Mouse (Mus musculus) CH12.LX (cell line): ENCODE results near the gene Prkce. TPM values are rescaled to one million over a fixed set of nuclear protein-coding genes. Genes with fewer than 3 reads are reported as not detected.
A peak's percentile ranks its signal among the peaks of the same experiment; 100 is the strongest.

Experiments used
- DNase-seq: peaks from one replicate; pipeline ENCODE4 v3.0.0-alpha.2; 2013; ENCODE audit errors: extremely low read depth
- H3K27ac ChIP-seq: 2 replicates; pipeline ENCODE4 v1.5.1; 2012; ENCODE audit warnings: low read depth, mild to moderate bottlenecking, control low read depth, moderate library complexity; ENCODE audit not compliant: insufficient read depth
- H3K27me3 ChIP-seq: replicated peaks from 2 replicates; pipeline ENCODE3; 2012; ENCODE audit warnings: inconsistent platforms
- H3K36me3 ChIP-seq, 2 experiments: replicated peaks in 1 of 2; 2 replicates each; pipeline versions ENCODE3 to v1.6.1; 2012; ENCODE audit warnings: inconsistent platforms in 1 of 2, low read length in 1 of 2, mild to moderate bottlenecking in 1 of 2, mixed read lengths in 1 of 2, moderate library complexity in 1 of 2; ENCODE audit not compliant: control insufficient read depth in 1 of 2, insufficient read depth in 1 of 2
- H3K4me1 ChIP-seq, 2 experiments: 2 replicates each; pipeline ENCODE4 v1.6.1; 2012; ENCODE audit warnings: inconsistent platforms in 1 of 2, moderate library complexity in 1 of 2; ENCODE audit not compliant: insufficient read depth in 2 of 2, control insufficient read depth in 1 of 2
- H3K4me2 ChIP-seq: 2 replicates; pipeline ENCODE4 v1.6.1; 2012; ENCODE audit warnings: low read depth, mild to moderate bottlenecking, control low read depth; ENCODE audit not compliant: poor library complexity, insufficient read depth, severe bottlenecking
- H3K4me3 ChIP-seq, 3 experiments: fragments of 150-350 bp in 1 of 3; sonication (generic) in 1 of 3; replicated peaks in 1 of 3; 2 replicates each; pipeline versions ENCODE3 to v1.5.1; 2011 to 2012; ENCODE audit warnings: low read depth in 2 of 3, low read length in 2 of 3, mild to moderate bottlenecking in 2 of 3, moderate library complexity in 2 of 3, control low read depth in 1 of 3, improper control_type of control experiment in 1 of 3, inconsistent platforms in 1 of 3, mixed read lengths in 1 of 3; ENCODE audit not compliant: poor library complexity in 1 of 3
- H3K79me2 ChIP-seq: replicated peaks from 2 replicates; pipeline ENCODE4 v1.6.1; 2012; ENCODE audit warnings: mild to moderate bottlenecking, moderate library complexity; ENCODE audit not compliant: control insufficient read depth, poor library complexity, insufficient read depth, severe bottlenecking; ENCODE audit errors: extremely low read depth
- H3K9ac ChIP-seq: 2 replicates; pipeline ENCODE4 v1.6.1; 2012; ENCODE audit warnings: low read depth, mild to moderate bottlenecking, control low read depth, moderate library complexity; ENCODE audit not compliant: insufficient read depth
- H3K9me3 ChIP-seq: replicated peaks from 2 replicates; pipeline ENCODE3; 2012; ENCODE audit warnings: low read length, inconsistent platforms, mixed read lengths
- BHLHE40 ChIP-seq: IDR thresholded peaks from 2 replicates; pipeline ENCODE4 v1.6.1; 2011; ENCODE audit warnings: mild to moderate bottlenecking, low read depth, low read length, improper control_type of control experiment
- CHD1 ChIP-seq: IDR thresholded peaks from 2 replicates; pipeline ENCODE4 v1.6.1; 2012; ENCODE audit warnings: low read depth, low read length, improper control_type of control experiment, inconsistent platforms
- CHD2 ChIP-seq: IDR thresholded peaks from 2 replicates; pipeline ENCODE4 v1.6.1; 2011; ENCODE audit warnings: low read length, improper control_type of control experiment
- CTCF ChIP-seq, 2 experiments: IDR thresholded peaks in 1 of 2; conservative IDR thresholded peaks in 1 of 2; 2 replicates each; pipeline ENCODE4 v1.5.1; 2011 to 2012; ENCODE audit warnings: low read depth in 2 of 2, low read length in 2 of 2, improper control_type of control experiment in 1 of 2, inconsistent platforms in 1 of 2, mild to moderate bottlenecking in 1 of 2, moderate library complexity in 1 of 2
- E2F4 ChIP-seq: IDR thresholded peaks from 2 replicates; pipeline ENCODE4 v1.6.1; 2011; ENCODE audit warnings: low read depth, low read length, improper control_type of control experiment; ENCODE audit not compliant: insufficient replicate concordance
- HCFC1 ChIP-seq: IDR thresholded peaks from 2 replicates; pipeline ENCODE4 v1.6.1; 2012; ENCODE audit warnings: low read depth, mild to moderate bottlenecking, inconsistent platforms, low read length, improper control_type of control experiment
- JUND ChIP-seq: conservative IDR thresholded peaks from 2 replicates; pipeline ENCODE4 v1.6.1; 2011; ENCODE audit warnings: low read depth, low read length, improper control_type of control experiment
- MAFK ChIP-seq: IDR thresholded peaks from 2 replicates; pipeline ENCODE4 v1.6.1; 2011; ENCODE audit warnings: low read length, improper control_type of control experiment; ENCODE audit not compliant: insufficient replicate concordance
- MAX ChIP-seq: IDR thresholded peaks from 2 replicates; pipeline ENCODE4 v1.6.1; 2011; ENCODE audit warnings: low read length, improper control_type of control experiment
- MAZ ChIP-seq: IDR thresholded peaks from 2 replicates; pipeline ENCODE4 v1.6.1; 2012; ENCODE audit warnings: low read depth, mild to moderate bottlenecking, inconsistent platforms, low read length, improper control_type of control experiment, moderate library complexity
- MEF2A ChIP-seq: IDR thresholded peaks from 2 replicates; pipeline ENCODE4 v1.6.1; 2014; ENCODE audit warnings: low read depth, mild to moderate bottlenecking, inconsistent platforms, low read length, improper control_type of control experiment, borderline replicate concordance
- NRF1 ChIP-seq: IDR thresholded peaks from 2 replicates; pipeline ENCODE4 v1.6.1; 2014; ENCODE audit warnings: low read depth, mild to moderate bottlenecking, inconsistent platforms, low read length, improper control_type of control experiment, moderate library complexity
- PAX5 ChIP-seq: IDR thresholded peaks from 2 replicates; pipeline ENCODE4 v1.6.1; 2012; ENCODE audit warnings: low read length, inconsistent platforms, mixed read lengths
- POLR2A ChIP-seq: IDR thresholded peaks from 2 replicates; pipeline ENCODE4 v1.6.1; 2011; ENCODE audit warnings: low read depth, mild to moderate bottlenecking, improper control_type of control experiment, low read length
- POLR2AphosphoS2 ChIP-seq: IDR thresholded peaks from 2 replicates; pipeline ENCODE4 v1.6.1; 2011; ENCODE audit warnings: low read depth, low read length, improper control_type of control experiment
- RAD21 ChIP-seq: IDR thresholded peaks from 2 replicates; pipeline ENCODE4 v1.6.1; 2011; ENCODE audit warnings: low read depth, mild to moderate bottlenecking, low read length, improper control_type of control experiment, moderate library complexity
- SIN3A ChIP-seq: IDR thresholded peaks from 2 replicates; pipeline ENCODE4 v1.6.1; 2012; ENCODE audit warnings: low read length, improper control_type of control experiment, inconsistent platforms
- TBP ChIP-seq: conservative IDR thresholded peaks from 2 replicates; pipeline ENCODE4 v1.6.1; 2011; ENCODE audit warnings: low read depth, low read length, improper control_type of control experiment
- TCF12 ChIP-seq: IDR thresholded peaks from 2 replicates; pipeline ENCODE4 v1.6.1; 2014; ENCODE audit warnings: low read depth, mild to moderate bottlenecking, inconsistent platforms, low read length, improper control_type of control experiment
- UBTF ChIP-seq: IDR thresholded peaks from 2 replicates; pipeline ENCODE4 v1.6.1; 2012; ENCODE audit warnings: low read depth, mild to moderate bottlenecking, inconsistent platforms, low read length, improper control_type of control experiment, moderate library complexity
- USF1 ChIP-seq: IDR thresholded peaks from 2 replicates; pipeline ENCODE4 v1.6.1; 2014; ENCODE audit warnings: low read depth, mild to moderate bottlenecking, inconsistent platforms, low read length, improper control_type of control experiment
- ZC3H11A ChIP-seq: IDR thresholded peaks from 2 replicates; pipeline ENCODE4 v1.6.1; 2012; ENCODE audit warnings: low read depth, mild to moderate bottlenecking, inconsistent platforms, low read length, improper control_type of control experiment
- ZMIZ1 ChIP-seq: IDR thresholded peaks from 2 replicates; pipeline ENCODE4 v1.6.1; 2012; ENCODE audit warnings: low read depth, mild to moderate bottlenecking, inconsistent platforms, low read length, improper control_type of control experiment
- dilution Hi-C: fragments of 300-500 bp; cut with MboI; formaldehyde crosslinking; loops from 2 replicates; pipeline ENCODE4 v1.14.3; 2020; ENCODE audit warnings: low sequenced_read_pairs; ENCODE audit not compliant: extremely low pct_unique_long_range_greater_than_20kb, extremely low pct_ligation_motif_present
- in situ Hi-C: fragments of 300-500 bp; cut with MboI; formaldehyde crosslinking; loops from 3 replicates; pipeline ENCODE4 v1.14.3; 2019; ENCODE audit warnings: low sequenced_read_pairs, low pct_ligation_motif_present, low pct_unique_long_range_greater_than_20kb, mixed read lengths
- polyA plus RNA-seq: library from polyadenylated mRNA; unstranded; fragments of >175 nt; gene quantifications from 2 replicates; pipeline ENCODE4 v1.2.1, GENCODE M21; 2012; ENCODE audit warnings: low read depth; ENCODE audit not compliant: insufficient read length
- total RNA-seq, 2 experiments: library from RNA; depleted of rRNA; stranded (reverse); fragments of 300-350 nt in 1 of 2; fragments of >200 nt in 1 of 2; gene quantifications; 2 replicates each; pipeline ENCODE4 v1.2.3; 2012 to 2014

The Prkce gene
- total and polyA plus RNA-seq, 3 experiments, result 4.1 to 13.2 (median 11.4) TPM

DNA sequence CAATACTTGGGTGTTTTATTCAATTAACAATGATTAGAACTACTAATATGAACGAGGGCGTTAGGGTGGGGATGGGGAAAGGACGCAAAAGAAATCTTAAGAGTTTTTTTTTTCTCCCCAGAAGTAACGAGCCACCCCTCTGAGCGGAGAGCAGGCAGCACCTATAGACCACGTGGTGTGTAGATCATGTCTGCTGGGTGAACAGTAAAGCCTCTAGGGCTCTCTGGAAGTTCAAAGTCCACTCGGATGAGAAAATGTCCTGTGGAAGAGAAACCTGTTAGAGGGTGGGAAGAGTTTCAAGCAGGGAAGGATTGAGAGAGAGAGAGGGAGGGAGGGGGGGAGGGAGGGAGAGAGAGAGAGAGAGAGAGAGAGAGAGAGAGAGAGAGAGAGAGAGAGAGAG lies 298.8 kb downstream of the Prkce start:
- H3K9ac ChIP-seq, result peak overlapping the region; percentile 85
- dilution Hi-C loops, result no loop called here
- H3K4me3 ChIP-seq, result no peak overlapping the region
- H3K79me2 ChIP-seq, result no peaks in the 10 kb centered on the region; the same call in 1 of the 2 replicates
- DNase-seq, result no peak
- in situ Hi-C loops, result loop anchor here (25.0 kb wide), 1 partner anchor 804 kb away; no protein-coding TSS in a partner anchor
- H3K36me3 ChIP-seq, result peaks cover 0 to 7% of the 10 kb centered on the region in 2 experiments
- no peaks in the 10 kb centered on the region for H3K9me3 ChIP-seq
- no peaks in the 10 kb centered on the region for H3K27me3 ChIP-seq
- H3K4me1 ChIP-seq, result peaks cover 60 to 96% of the 10 kb centered on the region in 2 experiments
- H3K4me2 ChIP-seq, result peak overlapping the region; percentile 69; the same call in 1 of the 2 replicates
- peak overlapping the region; percentile 100 for H3K27ac ChIP-seq
- TF ChIP-seq MAX (no peak), E2F4 (no peak), USF1 (0 out of 2 replicates have a peak, but pooled peaks have one; percentile 11)

DNA sequence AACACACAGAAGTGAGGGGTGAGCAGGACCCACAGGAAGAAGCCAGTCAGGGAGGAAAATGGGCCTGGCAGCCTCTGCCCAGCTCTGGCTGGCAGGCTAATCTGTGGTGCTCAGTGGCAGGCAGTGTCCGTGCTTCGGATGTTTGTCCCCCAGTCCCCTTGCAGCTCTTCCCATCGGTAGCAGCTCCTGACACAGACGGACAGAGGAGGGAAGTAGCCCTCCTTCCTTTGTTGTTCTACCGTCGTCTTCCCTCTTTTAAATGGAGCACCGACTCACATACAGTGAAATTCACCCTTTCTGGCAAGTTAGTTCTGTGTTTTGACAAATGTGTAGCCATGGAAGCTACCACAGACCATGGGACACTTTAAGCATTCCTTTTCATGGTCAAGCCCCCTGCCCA lies 299.3 kb downstream of the Prkce start:
- Histone ChIP-seq H3K4me2 (peak overlapping the region; percentile 69), H3K36me3 (peaks cover 0 to 7% of the 10 kb centered on the region in 2 experiments), H3K27me3 (no peaks in the 10 kb centered on the region), H3K4me1 (peaks cover 58 to 96% of the 10 kb centered on the region in 2 experiments), H3K9ac (peak overlapping the region; percentile 85), H3K4me3 (peak overlapping the region in 2 of 3 experiments; percentile 44 to 47), H3K9me3 (no peaks in the 10 kb centered on the region), H3K27ac (peak overlapping the region; percentile 100), H3K79me2 (no peaks in the 10 kb centered on the region; the same call in 1 of the 2 replicates)
- dilution Hi-C loops (no loop called here), in situ Hi-C loops (loop anchor here (25.0 kb wide), 1 partner anchor 805 kb away; no protein-coding TSS in a partner anchor)
- no peak for DNase-seq
- TF ChIP-seq MEF2A (no peak), POLR2A (peak; percentile 41; the same call in 1 of the 2 replicates)
- TF ChIP-seq, all 38 proteins: peak for 1

DNA sequence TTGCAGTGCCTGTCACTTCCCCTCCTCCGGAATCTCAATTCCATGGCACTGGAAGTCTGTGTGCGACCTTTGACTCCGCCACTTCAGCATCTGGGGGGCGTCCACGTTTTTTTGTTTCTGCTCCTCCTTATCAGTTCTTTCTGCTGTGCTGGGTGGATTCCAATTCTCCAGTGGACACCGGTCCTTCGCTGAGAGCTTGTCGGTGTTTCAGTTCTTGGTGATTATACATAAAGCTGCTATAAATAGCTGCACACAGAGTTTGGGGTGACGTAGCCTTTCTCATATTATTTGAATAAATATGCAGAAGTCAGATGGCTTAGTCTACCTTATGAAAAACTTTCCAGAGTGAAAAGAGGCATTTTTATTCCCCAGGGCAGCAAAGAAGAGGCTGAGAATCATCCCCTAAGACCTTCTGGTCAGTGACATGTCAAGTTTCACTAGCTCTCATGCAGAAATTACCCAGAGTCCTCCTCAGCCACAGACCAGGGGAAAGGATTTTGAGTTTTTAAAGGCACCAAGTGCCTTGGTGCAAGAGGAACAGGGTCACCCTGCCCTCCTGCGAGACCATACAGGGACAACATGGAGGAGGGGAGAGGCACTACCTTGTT lies 299.8 kb downstream of the Prkce start:
- dilution Hi-C loops, result no loop called here
- Histone ChIP-seq H3K9me3 (no peaks in the 10 kb centered on the region), H3K27ac (peak overlapping the region; percentile 100), H3K27me3 (no peaks in the 10 kb centered on the region), H3K79me2 (no peaks in the 10 kb centered on the region; the same call in 1 of the 2 replicates), H3K36me3 (peaks cover 0 to 7% of the 10 kb centered on the region in 2 experiments), H3K9ac (peak overlapping the region; percentile 93), H3K4me3 (peak overlapping the region in 2 of 3 experiments; percentile 44 to 47), H3K4me1 (peaks cover 58 to 96% of the 10 kb centered on the region in 2 experiments), H3K4me2 (peak overlapping the region; percentile 81)
- DNase-seq, result peak; percentile 96
- in situ Hi-C loops, result loop anchor here (25.0 kb wide), 1 partner anchor 805 kb away; no protein-coding TSS in a partner anchor
- TF ChIP-seq NRF1 (no peak), POLR2AphosphoS2 (peak; percentile 65; the same call in 1 of the 2 replicates), POLR2A (peak; percentile 73), ZMIZ1 (0 out of 2 replicates have a peak, but pooled peaks have one; percentile 13), USF1 (no peak), MAX (peak; percentile 56), PAX5 (no peak), CHD2 (peak; percentile 72), UBTF (no peak), CTCF (conservative IDR thresholded peaks at IDR 0.05 in 1 of 2, IDR thresholded peaks at IDR 0.05 in 1 of 2; ENCODE audit: low read depth in 2 of 2, low read length in 2 of 2) (no peak), RAD21 (no peak; the same call in 1 of the 2 replicates), BHLHE40 (peak; percentile 75), MEF2A (peak; percentile 99), ZC3H11A (no peak), E2F4 (peak; percentile 79; the same call in 1 of the 2 replicates), CHD1 (peak; percentile 17; the same call in 1 of the 2 replicates), TBP (peak; percentile 85), HCFC1 (no peak; the same call in 1 of the 2 replicates), SIN3A (peak; percentile 57), TCF12 (peak; percentile 87), MAFK (peak; percentile 82), JUND (peak; percentile 94), MAZ (peak; percentile 75; the same call in 1 of the 2 replicates)
